ENCODE assay signal across 20 mouse cellular contexts in genomic region chr12:81658086-81658485, GRCm38 (mm10). TPM values are rescaled to one million over a fixed set of nuclear protein-coding genes. Genes with fewer than 3 reads are reported as not detected.
DNase-seq lines count a peak whose midpoint lies in the region; ATAC-seq and TF ChIP-seq lines count a peak whose summit lies in the region.
"Had no signal": no experiment of that assay in that cellular context is flagged by ENCODE, and none has a peak within 500 bp of the region (broad histone marks: within the 10 kb centered on the region; RNA-seq: fewer than 3 reads in every experiment).

No protein-coding gene starts in this region.

- H3K9ac ChIP-seq in forebrain, embryonic 14.5 days (ENCODE audit: low read length), result no peak overlapping the region
- no peak overlapping the region for H3K9ac ChIP-seq in lung, postnatal 0 days (replicated peaks; ENCODE audit: low read depth)
- H3K9ac ChIP-seq: embryonic facial prominence, embryonic 15.5 days; hindbrain, embryonic 14.5 days; midbrain, embryonic 12.5 days; stomach, embryonic 15.5 days had no signal

- no peaks in the 10 kb centered on the region for H3K4me1 ChIP-seq in forebrain, embryonic 10.5 days
- H3K4me1 ChIP-seq in forebrain, embryonic 14.5 days (ENCODE audit: control insufficient read depth, insufficient read depth, low read length), result no peaks in the 10 kb centered on the region
- no peaks in the 10 kb centered on the region for H3K4me1 ChIP-seq in lung, postnatal 0 days (ENCODE audit: insufficient read depth, low read depth, low read length)
- H3K4me1 ChIP-seq: embryonic facial prominence, embryonic 15.5 days; limb, embryonic 10.5 days; midbrain, embryonic 12.5 days; stomach, embryonic 15.5 days had no signal

- H3K36me3 ChIP-seq in forebrain, embryonic 10.5 days (replicated peaks), result peaks cover 31% of the 10 kb centered on the region
- peaks cover 13% of the 10 kb centered on the region for H3K36me3 ChIP-seq in forebrain, embryonic 14.5 days (ENCODE audit: control insufficient read depth, insufficient read depth, low read length)
- no peaks in the 10 kb centered on the region for H3K36me3 ChIP-seq in lung, postnatal 0 days (ENCODE audit: insufficient read depth, low read length)
- H3K36me3 ChIP-seq: embryonic facial prominence, embryonic 15.5 days; limb, embryonic 10.5 days; stomach, embryonic 15.5 days had no signal

- ATAC-seq in forebrain, embryonic 14.5 days, result no peak
- peak; percentile 87 for ATAC-seq in granulocyte monocyte progenitor cell, adult 5-6 weeks (replicated peaks; ENCODE audit: poor library complexity, severe bottlenecking)
- no peak for ATAC-seq in lung, postnatal 0 days
- ATAC-seq: CD4-positive, CD25-positive, alpha-beta regulatory T cell, adult 4 months; forebrain, embryonic 16.5 days; inflammation-experienced regulatory T-cells, adult 6 months had no signal

- H3K9me3 ChIP-seq in forebrain, embryonic 10.5 days, result no peaks in the 10 kb centered on the region
- H3K9me3 ChIP-seq in forebrain, embryonic 14.5 days (replicated peaks; ENCODE audit: control insufficient read depth, low read length), result no peaks in the 10 kb centered on the region
- H3K9me3 ChIP-seq in lung, postnatal 0 days (ENCODE audit: low read length), result no peaks in the 10 kb centered on the region
- H3K9me3 ChIP-seq: embryonic facial prominence, embryonic 15.5 days; limb, embryonic 10.5 days; midbrain, embryonic 12.5 days; stomach, embryonic 15.5 days had no signal

- no peak for DNase-seq in forebrain, embryonic 10.5 days (ENCODE audit: extremely low spot score, low spot score)
- no peak for DNase-seq in forebrain, embryonic 14.5 days (ENCODE audit: low spot score)
- DNase-seq in spleen, adult 18-20 months, result peak; percentile 9 to 20
- no peak for DNase-seq in spleen, postnatal 10 days (ENCODE audit: low spot score in 2 of 2)
- DNase-seq in lung, postnatal 0 days (ENCODE audit: low spot score), result no peak
- DNase-seq in cerebellum, adult 9-10 months, result no peak
- DNase-seq: gastrocnemius, postnatal 10 days; liver; lung, postnatal 10 days; right cerebral cortex, postnatal 25 days; thymus, postnatal 25 days had no signal

- H3K4me2 ChIP-seq in forebrain, embryonic 14.5 days (ENCODE audit: low read length), result no peak overlapping the region
- H3K4me2 ChIP-seq in lung, postnatal 0 days (replicated peaks; ENCODE audit: low read depth, low read length), result no peak overlapping the region
- H3K4me2 ChIP-seq: embryonic facial prominence, embryonic 15.5 days; hindbrain, embryonic 14.5 days; midbrain, embryonic 12.5 days; stomach, embryonic 15.5 days had no signal

- H3K27me3 ChIP-seq in forebrain, embryonic 10.5 days (ENCODE audit: poor library complexity, severe bottlenecking), result no peaks in the 10 kb centered on the region
- no peaks in the 10 kb centered on the region for H3K27me3 ChIP-seq in forebrain, embryonic 14.5 days (replicated peaks; ENCODE audit: control insufficient read depth, insufficient read depth, low read length)
- no peaks in the 10 kb centered on the region for H3K27me3 ChIP-seq in lung, postnatal 0 days (replicated peaks; ENCODE audit: insufficient read depth, low read length)
- H3K27me3 ChIP-seq: embryonic facial prominence, embryonic 15.5 days; midbrain, embryonic 12.5 days; stomach, embryonic 15.5 days had no signal

- TF ChIP-seq EP300 in lung, postnatal 0 days (IDR thresholded peaks at IDR 0.05), result no peak

- WGBS in forebrain, embryonic 10.5 days, result 90% methylated on average over 7 of the region's 7 CpGs
- 94% methylated on average over 7 of the region's 7 CpGs for WGBS in forebrain, embryonic 14.5 days
- 84% methylated on average over 7 of the region's 7 CpGs for WGBS in lung, postnatal 0 days

- H3K27ac ChIP-seq in forebrain, embryonic 10.5 days, result 0 out of 2 replicates have a peak overlapping the region, but pooled peaks have one; percentile 20
- H3K27ac ChIP-seq in forebrain, embryonic 14.5 days (ENCODE audit: low read depth, low read length), result no peak overlapping the region
- no peak overlapping the region for H3K27ac ChIP-seq in lung, postnatal 0 days (ENCODE audit: low read length)
- H3K27ac ChIP-seq: embryonic facial prominence, embryonic 15.5 days; hindbrain, embryonic 14.5 days; limb, embryonic 10.5 days; midbrain, embryonic 12.5 days; stomach, embryonic 15.5 days had no signal

- TF ChIP-seq CTCF in lung, postnatal 0 days (IDR thresholded peaks at IDR 0.05), result no peak

- no peak overlapping the region for H3K4me3 ChIP-seq in forebrain, embryonic 10.5 days
- no peak overlapping the region for H3K4me3 ChIP-seq in forebrain, embryonic 14.5 days (ENCODE audit: low read depth, low read length)
- no peak overlapping the region for H3K4me3 ChIP-seq in lung, postnatal 0 days (ENCODE audit: low read depth, low read length)
- H3K4me3 ChIP-seq: embryonic facial prominence, embryonic 15.5 days; limb, embryonic 10.5 days; midbrain, embryonic 12.5 days; stomach, embryonic 15.5 days had no signal

RNA-seq across cellular contexts. Expression of gene Ttc9, which starts 27.0 kb away (rescaled TPM):
- polyA plus RNA-seq in forebrain, embryonic 10.5 days (2016; fragmentation: Nextera tagmentation; extraction: Ambion mirVana), result 3.5 and 4.5 TPM in 2 replicates
- polyA plus RNA-seq in forebrain, embryonic 14.5 days (2014; fragmentation: Nextera tagmentation; extraction: Ambion mirVana), result 10.4 and 12.6 TPM in 2 replicates
- total RNA-seq in granulocyte monocyte progenitor cell, adult 5-6 weeks (2014; fragmentation: Nextera tagmentation), result not detected in 2 replicates
- total RNA-seq in granulocyte monocyte progenitor cell, adult 5-6 weeks (2017), result not detected in 2 replicates
- polyA plus RNA-seq in lung, postnatal 0 days (2015; fragmentation: Nextera tagmentation; extraction: Ambion mirVana), result 13.0 and 17.7 TPM in 2 replicates

Comparison
In these comparisons a context has a peak if more than half of its experiments do, and no peak if none do; other contexts are left out.
1. DNase-seq: peak in spleen, adult 18-20 months (2 of 2); none in forebrain, embryonic 10.5 days (single experiment), forebrain, embryonic 14.5 days (single experiment), spleen, postnatal 10 days (0 of 2), lung, postnatal 0 days (single experiment) and cerebellum, adult 9-10 months (single experiment).